Mouse (Mus musculus) midbrain, embryonic 11.5 days (tissue): ENCODE measurements at regions not wholly inside any gene's neighbourhood (a gene's known extent, or its start where the extent isn't known, plus 50 kb on each side); places are given as distances from the start of the nearest gene placed in this dataset.
"Not testable (repeated sequence)": the region's sequence is repeated elsewhere in the genome, so short reads cannot be mapped to it uniquely, and the experiment has no call there.

ENCODE experiments used
- ATAC-seq: fragments of 200-750 bp; cut with Nextera tagmentation; 2 replicates; pipeline ENCODE4 v1.8.0; 2017; ENCODE audit warnings: moderate TSS enrichment, moderate library complexity; ENCODE audit not compliant: low FRiP score
- DNase-seq: peaks from one replicate; pipeline ENCODE4 v3.0.0; 2015; ENCODE audit warnings: low spot score; ENCODE audit errors: missing footprints
- H3K27ac ChIP-seq: fragments of 300-500 bp; sonication (generic); 2 replicates; pipeline ENCODE4 v1.5.1; 2014; ENCODE audit warnings: low read depth, low read length
- H3K27me3 ChIP-seq: fragments of 300-500 bp; sonication (generic); 2 replicates; pipeline ENCODE4 v1.6.1; 2014; ENCODE audit warnings: mild to moderate bottlenecking, low read length, moderate library complexity, mixed read lengths; ENCODE audit not compliant: control insufficient read depth, insufficient read depth
- H3K36me3 ChIP-seq: fragments of 300-500 bp; sonication (generic); 2 replicates; pipeline ENCODE4 v1.6.1; 2014; ENCODE audit warnings: mild to moderate bottlenecking, low read length, moderate library complexity, mixed read lengths; ENCODE audit not compliant: control insufficient read depth, insufficient read depth
- H3K4me1 ChIP-seq: fragments of 300-500 bp; sonication (generic); 2 replicates; pipeline ENCODE4 v1.6.1; 2014; ENCODE audit warnings: low read length; ENCODE audit not compliant: control insufficient read depth, insufficient read depth
- H3K4me2 ChIP-seq: fragments of 300-500 bp; sonication (generic); 2 replicates; pipeline ENCODE4 v1.6.1; 2014; ENCODE audit warnings: mild to moderate bottlenecking, moderate library complexity
- H3K4me3 ChIP-seq: fragments of 300-500 bp; sonication (generic); 2 replicates; pipeline ENCODE4 v1.5.1; 2014; ENCODE audit warnings: low read depth, low read length
- H3K9ac ChIP-seq: fragments of 300-500 bp; sonication (generic); 2 replicates; pipeline ENCODE4 v1.6.1; 2014; ENCODE audit warnings: low read length
- H3K9me3 ChIP-seq: fragments of 300-500 bp; sonication (generic); 2 replicates; pipeline ENCODE4 v1.6.1; 2016; ENCODE audit warnings: low read length; ENCODE audit not compliant: control insufficient read depth
- WGBS: fragments of 180-500 bp; shearing (Covaris S2); extraction: QIAGEN DNeasy Blood & Tissue Kit; methylation state at CpG from one replicate; pipeline ENCODE4 v1.1.7; 2014; 5-methylcytosine and 5-hydroxymethylcytosine counted together

GRCm38 (mm10) chr9:12062488-12062887 is 1157.9 kb upstream of the Cntn5 start:
- H3K9me3 ChIP-seq: no peaks in the 10 kb centered on the region
- no peaks in the 10 kb centered on the region for H3K36me3 ChIP-seq
- no peak overlapping the region for H3K4me3 ChIP-seq
- H3K27me3 ChIP-seq: no peaks in the 10 kb centered on the region
- no peak overlapping the region for H3K27ac ChIP-seq
- H3K4me2 ChIP-seq: no peak overlapping the region
- no peak overlapping the region for H3K9ac ChIP-seq
- 28% methylated on average over 2 of the region's 2 CpGs for WGBS
- no peaks in the 10 kb centered on the region for H3K4me1 ChIP-seq
- ATAC-seq (peak; percentile 38; the same call in 1 of the 2 replicates), DNase-seq (no peak)

- DNase-seq (no peak), ATAC-seq (no peak)
- Histone ChIP-seq H3K9me3 (no peaks in the 10 kb centered on the region), H3K27ac (no peak overlapping the region), H3K27me3 (no peaks in the 10 kb centered on the region), H3K4me1 (no peaks in the 10 kb centered on the region), H3K4me3 (no peak overlapping the region), H3K4me2 (no peak overlapping the region), H3K9ac (no peak overlapping the region), H3K36me3 (no peaks in the 10 kb centered on the region)
- WGBS: 72% methylated on average over 1 of the region's 1 CpGs
Observed at GRCm38 (mm10) chr9:12052429-12052828, 1147.9 kb upstream of the Cntn5 start.

GRCm38 (mm10) chr9:12015978-12016377 is 1111.4 kb upstream of the Cntn5 start:
- no peak overlapping the region for H3K27ac ChIP-seq
- ATAC-seq: no peak

DNA sequence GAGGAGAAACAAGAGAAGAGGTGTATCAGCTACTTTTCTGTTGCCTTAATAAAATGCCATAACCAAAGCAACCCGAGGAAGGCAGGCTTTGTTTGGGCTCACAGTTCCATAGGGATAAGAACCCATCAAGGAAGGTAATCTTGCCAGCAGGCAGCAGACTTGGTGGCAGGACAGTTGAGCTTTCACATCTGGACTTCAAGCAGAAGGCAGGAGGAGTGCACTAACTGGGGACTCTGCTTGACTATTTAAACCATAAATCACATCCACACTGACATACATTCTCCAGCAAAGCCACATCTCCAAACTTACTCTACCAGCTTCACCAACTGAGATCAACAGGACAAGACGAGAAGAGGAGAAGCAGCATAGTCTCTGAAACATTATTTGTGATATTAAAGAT is 1094.0 kb upstream of the Cntn5 start:
- Histone ChIP-seq H3K4me1 (no peaks in the 10 kb centered on the region), H3K4me3 (no peak overlapping the region)
- ATAC-seq: no peak

More at GRCm38 (mm10) chr9:12015978-12016377, 1111.4 kb upstream of the Cntn5 start:
- Histone ChIP-seq H3K4me3 (no peak overlapping the region), H3K9ac (no peak overlapping the region), H3K4me2 (no peak overlapping the region), H3K36me3 (no peaks in the 10 kb centered on the region), H3K9me3 (no peaks in the 10 kb centered on the region), H3K4me1 (no peaks in the 10 kb centered on the region), H3K27me3 (no peaks in the 10 kb centered on the region)
- WGBS: 79% methylated on average over 1 of the region's 1 CpGs
- no peak for DNase-seq

DNA sequence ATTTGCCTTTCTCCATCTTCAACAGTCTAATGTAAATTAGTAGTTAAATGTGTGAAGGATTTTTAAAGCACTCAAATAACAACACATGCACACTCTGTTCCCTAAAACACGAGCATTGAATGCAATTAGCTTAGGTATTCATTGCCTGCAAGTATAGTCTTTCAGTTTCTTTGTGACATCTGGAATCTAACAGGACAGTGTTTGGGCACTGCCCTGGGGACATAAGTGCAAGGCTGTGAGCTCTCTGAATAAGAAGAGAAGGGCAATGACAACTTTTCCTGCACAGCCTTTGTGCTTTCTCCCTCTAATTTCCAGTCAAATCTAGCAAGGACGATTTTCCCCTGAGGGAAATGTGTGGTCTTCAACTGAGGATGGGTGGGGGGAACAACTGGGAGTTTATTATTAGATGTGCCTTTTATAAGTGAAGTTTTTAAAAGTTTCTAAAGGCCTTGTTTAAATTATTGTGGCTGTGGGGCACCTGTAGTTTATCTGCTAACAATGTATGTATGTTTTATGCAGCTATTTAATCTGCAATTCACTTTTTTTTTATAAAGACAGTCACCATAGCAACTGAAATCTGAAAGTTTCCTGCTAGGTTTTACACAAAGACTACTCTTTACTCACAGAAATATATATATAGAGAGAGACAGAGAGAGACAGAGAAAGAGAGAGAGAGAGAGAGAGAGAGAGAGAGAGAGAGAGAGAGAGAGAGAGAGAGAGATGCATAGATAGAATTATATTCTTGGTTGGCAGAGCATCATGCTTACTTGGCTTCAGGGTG is 1077.7 kb upstream of the Cntn5 start:
- no peaks in the 10 kb centered on the region for H3K36me3 ChIP-seq
- ATAC-seq (no peak), DNase-seq (no peak)
- no peak overlapping the region for H3K4me3 ChIP-seq
- H3K9me3 ChIP-seq: no peaks in the 10 kb centered on the region
- no peaks in the 10 kb centered on the region for H3K27me3 ChIP-seq
- H3K9ac ChIP-seq: no peak overlapping the region
- no peak overlapping the region for H3K4me2 ChIP-seq
- H3K27ac ChIP-seq: no peak overlapping the region
- H3K4me1 ChIP-seq: no peaks in the 10 kb centered on the region
- WGBS: 54% methylated on average over 2 of the region's 2 CpGs

More for the DNA sequence above, 1094.0 kb upstream of the Cntn5 start:
- DNase-seq: no peak
- no peak overlapping the region for H3K27ac ChIP-seq
- WGBS: 65% methylated on average over 2 of the region's 2 CpGs
- no peak overlapping the region for H3K9ac ChIP-seq
- H3K4me2 ChIP-seq: no peak overlapping the region
- no peaks in the 10 kb centered on the region for H3K36me3 ChIP-seq
- H3K27me3 ChIP-seq: no peaks in the 10 kb centered on the region
- H3K9me3 ChIP-seq: no peaks in the 10 kb centered on the region

- not testable (repeated sequence) for H3K27ac ChIP-seq, H3K4me1 ChIP-seq, H3K4me2 ChIP-seq, H3K27me3 ChIP-seq, ATAC-seq, DNase-seq, H3K9ac ChIP-seq, H3K36me3 ChIP-seq, H3K9me3 ChIP-seq, H3K4me3 ChIP-seq
- WGBS: 55% methylated on average over 7 of the region's 7 CpGs
Observed at GRCm38 (mm10) chr9:11940691-11941480, 1036.3 kb upstream of the Cntn5 start.

- ATAC-seq (no peak), DNase-seq (no peak)
- Histone ChIP-seq H3K36me3 (no peaks in the 10 kb centered on the region), H3K9ac (no peak overlapping the region), H3K9me3 (no peaks in the 10 kb centered on the region), H3K4me1 (no peaks in the 10 kb centered on the region), H3K27me3 (no peaks in the 10 kb centered on the region), H3K4me3 (no peak overlapping the region), H3K4me2 (no peak overlapping the region), H3K27ac (no peak overlapping the region)
- 43% methylated on average over 2 of the region's 2 CpGs for WGBS
Observed at GRCm38 (mm10) chr9:11939851-11940560, 1035.4 kb upstream of the Cntn5 start.

GRCm38 (mm10) chr9:11925501-11925900 is 1020.9 kb upstream of the Cntn5 start:
- no peak for ATAC-seq
- no peak for DNase-seq
- WGBS: 79% methylated on average over 4 of the region's 4 CpGs
- Histone ChIP-seq H3K4me1 (no peaks in the 10 kb centered on the region), H3K9ac (no peak overlapping the region), H3K27me3 (no peaks in the 10 kb centered on the region), H3K4me2 (no peak overlapping the region), H3K36me3 (no peaks in the 10 kb centered on the region), H3K27ac (no peak overlapping the region), H3K9me3 (no peaks in the 10 kb centered on the region), H3K4me3 (no peak overlapping the region)
